Mouse (Mus musculus) midbrain, embryonic 16.5 days (tissue): Measurements from ENCODE around the gene Fam19a3. TPM values are rescaled to one million over a fixed set of nuclear protein-coding genes. Genes with fewer than 3 reads are reported as not detected.

Source experiments
- polyA plus RNA-seq: library from polyadenylated mRNA; unstranded; fragments of >200 nt; fragmentation: Nextera tagmentation; extraction: Ambion mirVana; gene quantifications from 2 replicates; pipeline ENCODE4 v1.2.1, GENCODE M21; 2015

Fam19a3 gene
- polyA plus RNA-seq, 1 experiment from 2014 or later = not detected

Other genes starting within 250 kb of the Fam19a3 start
- gene Slc16a1, start 143.2 kb downstream of the Fam19a3 start, polyA plus RNA-seq = 8.9 and 10.2 TPM in 2 replicates
- 0.98 and 1.1 TPM in 2 replicates for gene Ppm1j, start 784 bp downstream of the Fam19a3 start, polyA plus RNA-seq
- 41.2 and 45.5 TPM in 2 replicates for gene Rhoc, start 6.5 kb upstream of the Fam19a3 start, polyA plus RNA-seq
- 7.8 and 8.3 TPM in 2 replicates for gene Mov10, start 36.7 kb upstream of the Fam19a3 start, polyA plus RNA-seq
- gene St7l, start 82.2 kb upstream of the Fam19a3 start, polyA plus RNA-seq = 37.6 and 38.3 TPM in 2 replicates
- 149 and 162 TPM in 2 replicates for gene Capza1, start 82.7 kb upstream of the Fam19a3 start, polyA plus RNA-seq
- gene Wnt2b, start 180.1 kb upstream of the Fam19a3 start, polyA plus RNA-seq = 0.83 and 0.89 TPM in 2 replicates